Mouse (Mus musculus): Measurements from ENCODE around the gene Sycp2. TPM values are rescaled to one million over a fixed set of nuclear protein-coding genes. Genes with fewer than 3 reads are reported as not detected.

Gene Sycp2
- polyA plus RNA-seq, 1 experiment from 2014 or later, result not detected

DNA sequence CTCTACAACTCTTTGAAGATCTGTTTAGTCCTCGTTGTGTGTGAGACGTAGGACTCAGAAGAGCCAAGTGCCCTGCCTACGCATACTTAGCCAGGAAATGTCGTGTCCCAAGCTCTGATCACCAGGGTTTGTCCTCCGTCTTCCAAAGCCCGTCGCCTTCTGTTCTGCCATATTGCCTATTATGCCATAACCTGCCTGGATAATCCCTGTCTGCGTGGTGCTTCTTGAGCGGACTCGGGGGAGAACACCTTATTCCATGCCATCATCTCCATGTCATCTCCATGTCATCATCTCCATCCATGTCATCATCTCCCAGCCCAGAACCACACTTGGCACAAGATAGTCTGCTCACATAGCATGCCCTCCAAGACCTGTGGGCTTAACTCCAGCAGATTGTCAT lies 81.4 kb downstream of the Sycp2 start:
- no peak for ATAC-seq
- no peaks in the 10 kb centered on the region for H3K4me1 ChIP-seq
- H3K27me3 ChIP-seq (replicated peaks), result no peaks in the 10 kb centered on the region
- no peak overlapping the region for H3K4me2 ChIP-seq
- no peak overlapping the region for H3K4me3 ChIP-seq
- no peaks in the 10 kb centered on the region for H3K9me3 ChIP-seq (replicated peaks)
- no peak overlapping the region for H3K27ac ChIP-seq
- no peaks in the 10 kb centered on the region for H3K36me3 ChIP-seq
- WGBS (ENCODE audit: insufficient replicate concordance), result 75% methylated on average over 10 of the region's 10 CpGs
- no peak overlapping the region for H3K9ac ChIP-seq

GRCm38 (mm10) chr2:178324818-178325217 lies 82.7 kb downstream of the Sycp2 start:
- no peaks in the 10 kb centered on the region for H3K36me3 ChIP-seq
- H3K4me3 ChIP-seq, result no peak overlapping the region
- no peak overlapping the region for H3K4me2 ChIP-seq
- H3K9me3 ChIP-seq (replicated peaks), result no peaks in the 10 kb centered on the region
- no peaks in the 10 kb centered on the region for H3K4me1 ChIP-seq
- no peak overlapping the region for H3K9ac ChIP-seq
- WGBS (ENCODE audit: insufficient replicate concordance), result 52% methylated on average over 4 of the region's 4 CpGs
- no peak for ATAC-seq
- H3K27ac ChIP-seq, result no peak overlapping the region
- H3K27me3 ChIP-seq (replicated peaks), result no peaks in the 10 kb centered on the region

DNA sequence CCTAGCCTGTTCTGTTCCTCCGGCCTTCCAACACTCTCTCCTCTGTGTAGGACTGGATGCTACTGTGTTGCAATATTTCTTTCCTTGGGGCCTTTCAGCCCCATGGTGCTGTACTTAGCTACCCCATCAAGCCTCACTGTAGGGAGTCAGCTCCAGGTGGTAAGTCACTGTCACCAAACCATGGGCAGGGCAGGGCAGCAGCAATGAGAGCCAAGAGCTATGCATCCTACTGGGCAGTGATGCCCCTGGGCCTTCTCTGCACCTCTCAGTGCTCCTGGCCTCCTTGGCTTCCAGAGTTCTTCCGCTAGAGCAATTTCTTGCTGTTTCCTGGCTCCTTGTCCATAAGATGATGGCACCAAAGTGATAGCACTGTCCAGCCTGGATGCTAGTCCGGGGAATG lies 83.1 kb downstream of the Sycp2 start:
- Histone ChIP-seq H3K4me1 (no peaks in the 10 kb centered on the region), H3K4me3 (no peak overlapping the region), H3K4me2 (no peak overlapping the region), H3K9me3 (replicated peaks) (no peaks in the 10 kb centered on the region), H3K27me3 (replicated peaks) (no peaks in the 10 kb centered on the region), H3K27ac (no peak overlapping the region), H3K9ac (no peak overlapping the region), H3K36me3 (no peaks in the 10 kb centered on the region)
- ATAC-seq, result no peak
- WGBS (ENCODE audit: insufficient replicate concordance), result 66% methylated on average over 3 of the region's 3 CpGs

GRCm38 (mm10) chr2:178321271-178321670 lies 86.2 kb downstream of the Sycp2 start:
- H3K9me3 ChIP-seq (replicated peaks), result no peaks in the 10 kb centered on the region
- H3K4me2 ChIP-seq, result no peak overlapping the region
- H3K27ac ChIP-seq, result no peak overlapping the region
- no peaks in the 10 kb centered on the region for H3K4me1 ChIP-seq
- no peak overlapping the region for H3K9ac ChIP-seq
- no peak overlapping the region for H3K4me3 ChIP-seq
- H3K36me3 ChIP-seq, result no peaks in the 10 kb centered on the region
- no peak for ATAC-seq
- H3K27me3 ChIP-seq (replicated peaks), result no peaks in the 10 kb centered on the region
- WGBS (ENCODE audit: insufficient replicate concordance), result 69% methylated on average over 10 of the region's 10 CpGs

- no peaks in the 10 kb centered on the region for H3K27me3 ChIP-seq (replicated peaks)
- H3K9ac ChIP-seq, result no peak overlapping the region
- no peak overlapping the region for H3K4me2 ChIP-seq
- H3K27ac ChIP-seq, result no peak overlapping the region
- H3K36me3 ChIP-seq, result no peaks in the 10 kb centered on the region
- H3K4me3 ChIP-seq, result no peak overlapping the region
- no peaks in the 10 kb centered on the region for H3K9me3 ChIP-seq (replicated peaks)
- WGBS (ENCODE audit: insufficient replicate concordance), result 64% methylated on average over 7 of the region's 7 CpGs
- ATAC-seq, result no peak
- no peaks in the 10 kb centered on the region for H3K4me1 ChIP-seq
Measured at GRCm38 (mm10) chr2:178319766-178320165, 87.7 kb downstream of the Sycp2 start.

DNA sequence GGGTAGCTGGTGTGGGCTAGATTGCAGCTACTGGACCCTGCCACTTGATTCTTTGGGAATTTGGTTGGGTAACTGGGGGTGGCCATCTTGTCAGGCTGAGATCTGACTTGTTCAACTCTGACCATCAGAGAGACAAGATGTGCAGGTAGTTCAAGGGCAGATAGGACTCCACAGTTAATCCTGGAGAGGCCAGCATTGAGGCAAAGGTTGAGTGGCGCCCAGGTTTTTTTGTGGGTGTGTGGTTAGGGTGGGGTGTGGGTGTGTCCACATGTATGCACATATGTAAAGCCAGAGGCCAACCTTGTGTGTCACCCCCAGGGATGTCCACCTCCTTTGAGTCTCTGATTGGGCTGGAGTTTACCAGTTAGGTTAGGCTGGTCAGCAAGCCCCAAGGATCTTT lies 91.2 kb downstream of the Sycp2 start:
- no peak for ATAC-seq
- WGBS (ENCODE audit: insufficient replicate concordance), result 52% methylated on average over 1 of the region's 1 CpGs
- no peak overlapping the region for H3K4me3 ChIP-seq
- H3K27ac ChIP-seq, result no peak overlapping the region
- no peak overlapping the region for H3K4me2 ChIP-seq
- H3K4me1 ChIP-seq, result no peaks in the 10 kb centered on the region
- no peak overlapping the region for H3K9ac ChIP-seq
- H3K27me3 ChIP-seq (replicated peaks), result no peaks in the 10 kb centered on the region
- H3K36me3 ChIP-seq, result no peaks in the 10 kb centered on the region
- no peaks in the 10 kb centered on the region for H3K9me3 ChIP-seq (replicated peaks)

GRCm38 (mm10) chr2:178313539-178313938 lies 93.9 kb downstream of the Sycp2 start:
- no peaks in the 10 kb centered on the region for H3K36me3 ChIP-seq
- H3K9ac ChIP-seq, result no peak overlapping the region
- no peak for ATAC-seq
- no peaks in the 10 kb centered on the region for H3K27me3 ChIP-seq (replicated peaks)
- H3K4me2 ChIP-seq, result no peak overlapping the region
- H3K4me1 ChIP-seq, result no peaks in the 10 kb centered on the region
- no peaks in the 10 kb centered on the region for H3K9me3 ChIP-seq (replicated peaks)
- WGBS (ENCODE audit: insufficient replicate concordance), result 69% methylated on average over 7 of the region's 7 CpGs
- no peak overlapping the region for H3K27ac ChIP-seq
- H3K4me3 ChIP-seq, result no peak overlapping the region

GRCm38 (mm10) chr2:178304669-178305068 lies 102.8 kb downstream of the Sycp2 start:
- no peak for ATAC-seq
- no peak overlapping the region for H3K9ac ChIP-seq
- WGBS (ENCODE audit: insufficient replicate concordance), result 67% methylated on average over 6 of the region's 6 CpGs

DNA sequence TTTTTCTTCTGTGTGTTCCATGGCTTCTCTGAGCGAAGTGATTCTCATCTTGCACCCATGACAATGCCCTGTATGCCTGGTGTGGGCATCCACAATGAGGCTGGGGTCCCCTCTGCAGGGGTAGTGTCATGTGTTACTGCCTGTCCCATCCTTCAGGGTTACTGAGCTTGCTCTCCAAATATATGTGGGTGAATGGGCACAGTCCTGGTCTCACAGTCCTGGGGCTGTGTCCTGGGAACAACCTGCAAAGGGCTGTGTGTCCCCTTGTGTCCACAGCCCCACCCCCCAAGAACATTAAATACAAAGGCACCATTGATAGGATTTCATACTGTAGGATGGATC lies 103.3 kb downstream of the Sycp2 start:
- H3K4me3 ChIP-seq, result no peak overlapping the region
- 21% methylated on average over 1 of the region's 1 CpGs for WGBS (ENCODE audit: insufficient replicate concordance)

More at GRCm38 (mm10) chr2:178304669-178305068, 102.8 kb downstream of the Sycp2 start:
- no peak overlapping the region for H3K4me2 ChIP-seq
- no peaks in the 10 kb centered on the region for H3K36me3 ChIP-seq
- no peaks in the 10 kb centered on the region for H3K4me1 ChIP-seq
- no peak overlapping the region for H3K4me3 ChIP-seq
- no peaks in the 10 kb centered on the region for H3K9me3 ChIP-seq (replicated peaks)
- H3K27me3 ChIP-seq (replicated peaks), result no peaks in the 10 kb centered on the region
- H3K27ac ChIP-seq, result no peak overlapping the region

GRCm38 (mm10) chr2:178303453-178304187 lies 103.9 kb downstream of the Sycp2 start:
- 60% methylated on average over 8 of the region's 8 CpGs for WGBS (ENCODE audit: insufficient replicate concordance)
- H3K27me3 ChIP-seq (replicated peaks), result no peaks in the 10 kb centered on the region
- H3K4me2 ChIP-seq, result no peak overlapping the region
- no peak overlapping the region for H3K27ac ChIP-seq
- no peak overlapping the region for H3K9ac ChIP-seq
- no peak overlapping the region for H3K4me3 ChIP-seq
- no peaks in the 10 kb centered on the region for H3K4me1 ChIP-seq
- no peaks in the 10 kb centered on the region for H3K36me3 ChIP-seq
- H3K9me3 ChIP-seq (replicated peaks), result no peaks in the 10 kb centered on the region
- ATAC-seq, result no peak

More for the DNA sequence above, 103.3 kb downstream of the Sycp2 start:
- Histone ChIP-seq H3K4me2 (no peak overlapping the region), H3K4me1 (no peaks in the 10 kb centered on the region), H3K9me3 (replicated peaks) (no peaks in the 10 kb centered on the region), H3K9ac (no peak overlapping the region), H3K27me3 (replicated peaks) (no peaks in the 10 kb centered on the region), H3K36me3 (no peaks in the 10 kb centered on the region), H3K27ac (no peak overlapping the region)
- ATAC-seq, result no peak

Other genes starting within 250 kb of the Sycp2 start
- 1.8 and 1.9 TPM in 2 replicates for gene Ppp1r3d, start 6.8 kb upstream of the Sycp2 start, polyA plus RNA-seq (2016; fragmentation: Nextera tagmentation; extraction: Ambion mirVana)
- 1.2 and 2.0 TPM in 2 replicates for gene Fam217b, start 6.8 kb upstream of the Sycp2 start, polyA plus RNA-seq (2016; fragmentation: Nextera tagmentation; extraction: Ambion mirVana)
- 0.14 and 0.26 TPM in 2 replicates for gene Cdh26, start 22.8 kb upstream of the Sycp2 start, polyA plus RNA-seq (2016; fragmentation: Nextera tagmentation; extraction: Ambion mirVana)